Mouse (Mus musculus): ENCODE measurements around the gene Oxt. TPM values are rescaled to one million over a fixed set of nuclear protein-coding genes. Genes with fewer than 3 reads are reported as not detected.

The Oxt gene
- total and polyA plus RNA-seq, 3 experiments, result not detected

- ATAC-seq (ENCODE audit: extremely low read depth, insufficient number of reproducible peaks, low FRiP score, poor library complexity, severe bottlenecking) (no peak), DNase-seq (ENCODE audit: low spot score) (no peak)
- TF ChIP-seq TAL1 (conservative IDR thresholded peaks at IDR 0.05; ENCODE audit: low read depth, low read length) (no peak), CTCF (IDR thresholded peaks at IDR 0.05; ENCODE audit: low read depth, low read length) (no peak), GATA1 (IDR thresholded peaks at IDR 0.05; ENCODE audit: borderline replicate concordance, low read length) (no peak), GATA2 (IDR thresholded peaks at IDR 0.05; ENCODE audit: borderline replicate concordance, low read depth, low read length) (no peak), POLR2AphosphoS5 (IDR thresholded peaks at IDR 0.05; ENCODE audit: insufficient replicate concordance, low read depth, low read length) (no peak)
- Histone ChIP-seq H3K4me3 (ENCODE audit: low read depth, low read length) (no peak overlapping the region), H3K4me1 (ENCODE audit: insufficient read depth, low read depth, low read length) (peaks cover 19% of the 10 kb centered on the region), H3K36me3 (replicated peaks) (no peaks in the 10 kb centered on the region), H3K27me3 (ENCODE audit: insufficient read depth, low read length) (peaks cover 74% of the 10 kb centered on the region), H3K9me3 (replicated peaks) (no peaks in the 10 kb centered on the region)
Measured at GRCm38 (mm10) chr2:130581201-130581600, 5.2 kb downstream of the Oxt start.

- Histone ChIP-seq H3K9me3 (replicated peaks) (no peaks in the 10 kb centered on the region), H3K4me1 (ENCODE audit: insufficient read depth, low read depth, low read length) (peaks cover 18% of the 10 kb centered on the region), H3K27me3 (ENCODE audit: insufficient read depth, low read length) (peaks cover 67% of the 10 kb centered on the region), H3K36me3 (replicated peaks) (no peaks in the 10 kb centered on the region), H3K4me3 (ENCODE audit: low read depth, low read length) (no peak within 1 kb of the TSS)
- DNase-seq (ENCODE audit: low spot score), result no peak
- no peak for TF ChIP-seq GATA2 (IDR thresholded peaks at IDR 0.05; ENCODE audit: borderline replicate concordance, low read depth, low read length)
- no peak for TF ChIP-seq CTCF (IDR thresholded peaks at IDR 0.05; ENCODE audit: low read depth, low read length)
- no peak for TF ChIP-seq POLR2AphosphoS5 (IDR thresholded peaks at IDR 0.05; ENCODE audit: insufficient replicate concordance, low read depth, low read length)
- TF ChIP-seq TAL1 (conservative IDR thresholded peaks at IDR 0.05; ENCODE audit: low read depth, low read length), result no peak
- no peak for TF ChIP-seq GATA1 (IDR thresholded peaks at IDR 0.05; ENCODE audit: borderline replicate concordance, low read length)
- no peak for ATAC-seq (ENCODE audit: extremely low read depth, insufficient number of reproducible peaks, low FRiP score, poor library complexity, severe bottlenecking)
Measured at GRCm38 (mm10) chr2:130582552-130582951, 6.6 kb downstream of the Oxt start, which contains the start of gene Avp. Gene Avp (minus strand): TSS chr2:130582554.

GRCm38 (mm10) chr2:130583902-130584560, 8.1 kb downstream of the Oxt start:
- no peak for DNase-seq (ENCODE audit: low spot score)
- TF ChIP-seq TAL1 (conservative IDR thresholded peaks at IDR 0.05; ENCODE audit: low read depth, low read length) (no peak), GATA1 (IDR thresholded peaks at IDR 0.05; ENCODE audit: borderline replicate concordance, low read length) (no peak), POLR2AphosphoS5 (IDR thresholded peaks at IDR 0.05; ENCODE audit: insufficient replicate concordance, low read depth, low read length) (no peak), CTCF (IDR thresholded peaks at IDR 0.05; ENCODE audit: low read depth, low read length) (no peak), GATA2 (IDR thresholded peaks at IDR 0.05; ENCODE audit: borderline replicate concordance, low read depth, low read length) (no peak)
- peaks cover 57% of the 10 kb centered on the region for H3K27me3 ChIP-seq (ENCODE audit: insufficient read depth, low read length)
- H3K4me3 ChIP-seq (ENCODE audit: low read depth, low read length), result no peak overlapping the region
- peaks cover 12% of the 10 kb centered on the region for H3K4me1 ChIP-seq (ENCODE audit: insufficient read depth, low read depth, low read length)
- H3K36me3 ChIP-seq (replicated peaks), result no peaks in the 10 kb centered on the region
- no peaks in the 10 kb centered on the region for H3K9me3 ChIP-seq (replicated peaks)
- no peak for ATAC-seq (ENCODE audit: extremely low read depth, insufficient number of reproducible peaks, low FRiP score, poor library complexity, severe bottlenecking)

- Histone ChIP-seq H3K4me1 (ENCODE audit: insufficient read depth, low read depth, low read length) (peaks cover 5% of the 10 kb centered on the region), H3K4me3 (ENCODE audit: low read depth, low read length) (no peak overlapping the region), H3K9me3 (replicated peaks) (no peaks in the 10 kb centered on the region), H3K27me3 (ENCODE audit: insufficient read depth, low read length) (peaks cover 39% of the 10 kb centered on the region), H3K36me3 (replicated peaks) (peaks cover 12% of the 10 kb centered on the region)
- DNase-seq (ENCODE audit: low spot score) (no peak), ATAC-seq (ENCODE audit: extremely low read depth, insufficient number of reproducible peaks, low FRiP score, poor library complexity, severe bottlenecking) (no peak)
- no peak for TF ChIP-seq TAL1 (conservative IDR thresholded peaks at IDR 0.05; ENCODE audit: low read depth, low read length)
- TF ChIP-seq POLR2AphosphoS5 (IDR thresholded peaks at IDR 0.05; ENCODE audit: insufficient replicate concordance, low read depth, low read length), result no peak
- no peak for TF ChIP-seq GATA1 (IDR thresholded peaks at IDR 0.05; ENCODE audit: borderline replicate concordance, low read length)
- no peak for TF ChIP-seq GATA2 (IDR thresholded peaks at IDR 0.05; ENCODE audit: borderline replicate concordance, low read depth, low read length)
- no peak for TF ChIP-seq CTCF (IDR thresholded peaks at IDR 0.05; ENCODE audit: low read depth, low read length)
Measured at GRCm38 (mm10) chr2:130586016-130586415, 10.0 kb downstream of the Oxt start.

- Histone ChIP-seq H3K4me1 (ENCODE audit: insufficient read depth, low read depth, low read length) (peaks cover 5% of the 10 kb centered on the region), H3K36me3 (replicated peaks) (peaks cover 34% of the 10 kb centered on the region)
- ATAC-seq (ENCODE audit: extremely low read depth, insufficient number of reproducible peaks, low FRiP score, poor library complexity, severe bottlenecking), result no peak
Measured at GRCm38 (mm10) chr2:130588373-130588772, 12.4 kb downstream of the Oxt start.

GRCm38 (mm10) chr2:130589157-130589556, 13.2 kb downstream of the Oxt start:
- H3K36me3 ChIP-seq (replicated peaks), result peaks cover 38% of the 10 kb centered on the region
- no peaks in the 10 kb centered on the region for H3K9me3 ChIP-seq (replicated peaks)
- H3K27me3 ChIP-seq (ENCODE audit: insufficient read depth, low read length), result peaks cover 14% of the 10 kb centered on the region
- TF ChIP-seq CTCF (IDR thresholded peaks at IDR 0.05; ENCODE audit: low read depth, low read length), result no peak
- TF ChIP-seq GATA1 (IDR thresholded peaks at IDR 0.05; ENCODE audit: borderline replicate concordance, low read length), result no peak
- no peak for TF ChIP-seq GATA2 (IDR thresholded peaks at IDR 0.05; ENCODE audit: borderline replicate concordance, low read depth, low read length)
- TF ChIP-seq POLR2AphosphoS5 (IDR thresholded peaks at IDR 0.05; ENCODE audit: insufficient replicate concordance, low read depth, low read length), result no peak
- no peak for TF ChIP-seq TAL1 (conservative IDR thresholded peaks at IDR 0.05; ENCODE audit: low read depth, low read length)
- no peak overlapping the region for H3K4me3 ChIP-seq (ENCODE audit: low read depth, low read length)
- DNase-seq (ENCODE audit: low spot score) (no peak), ATAC-seq (ENCODE audit: extremely low read depth, insufficient number of reproducible peaks, low FRiP score, poor library complexity, severe bottlenecking) (no peak)
- peaks cover 5% of the 10 kb centered on the region for H3K4me1 ChIP-seq (ENCODE audit: insufficient read depth, low read depth, low read length)

More at GRCm38 (mm10) chr2:130588373-130588772, 12.4 kb downstream of the Oxt start:
- TF ChIP-seq CTCF (IDR thresholded peaks at IDR 0.05; ENCODE audit: low read depth, low read length) (no peak), POLR2AphosphoS5 (IDR thresholded peaks at IDR 0.05; ENCODE audit: insufficient replicate concordance, low read depth, low read length) (no peak), GATA1 (IDR thresholded peaks at IDR 0.05; ENCODE audit: borderline replicate concordance, low read length) (no peak), TAL1 (conservative IDR thresholded peaks at IDR 0.05; ENCODE audit: low read depth, low read length) (no peak), GATA2 (IDR thresholded peaks at IDR 0.05; ENCODE audit: borderline replicate concordance, low read depth, low read length) (no peak)
- H3K9me3 ChIP-seq (replicated peaks), result no peaks in the 10 kb centered on the region
- no peak for DNase-seq (ENCODE audit: low spot score)
- H3K4me3 ChIP-seq (ENCODE audit: low read depth, low read length), result no peak overlapping the region
- peaks cover 19% of the 10 kb centered on the region for H3K27me3 ChIP-seq (ENCODE audit: insufficient read depth, low read length)
